Mouse (Mus musculus) heart, embryonic 16.5 days (tissue): ENCODE measurements around the gene Alkbh7. TPM values are rescaled to one million over a fixed set of nuclear protein-coding genes. Genes with fewer than 3 reads are reported as not detected.

Experiments
- ATAC-seq: fragments of 200-750 bp; cut with Nextera tagmentation; replicated peaks from 2 replicates; pipeline ENCODE4 v1.8.0; 2017; ENCODE audit warnings: moderate number of reproducible peaks; ENCODE audit not compliant: insufficient read depth, low FRiP score; ENCODE audit errors: extremely low read depth
- H3K27ac ChIP-seq: fragments of 300-500 bp; sonication (generic); 2 replicates; pipeline ENCODE4 v1.5.1; 2014; ENCODE audit warnings: mild to moderate bottlenecking, low read length, control low read depth, moderate library complexity
- H3K27me3 ChIP-seq: fragments of 300-500 bp; sonication (generic); 2 replicates; pipeline ENCODE4 v1.6.1; 2014; ENCODE audit warnings: low read length, mixed read lengths; ENCODE audit not compliant: control insufficient read depth, insufficient read depth
- H3K36me3 ChIP-seq: fragments of 300-500 bp; sonication (generic); 2 replicates; pipeline ENCODE4 v1.6.1; 2014; ENCODE audit not compliant: control insufficient read depth, insufficient read depth
- H3K4me1 ChIP-seq: fragments of 300-500 bp; sonication (generic); 2 replicates; pipeline ENCODE4 v1.6.1; 2014; ENCODE audit warnings: low read length, mixed read lengths; ENCODE audit not compliant: control insufficient read depth, insufficient read depth
- H3K4me2 ChIP-seq: fragments of 300-500 bp; sonication (generic); 2 replicates; pipeline ENCODE4 v1.6.1; 2014; ENCODE audit warnings: low read depth, mild to moderate bottlenecking, control low read depth, low read length
- H3K4me3 ChIP-seq: fragments of 300-500 bp; sonication (generic); 2 replicates; pipeline ENCODE4 v1.5.1; 2014; ENCODE audit warnings: mild to moderate bottlenecking, control low read depth, low read length
- H3K9ac ChIP-seq: fragments of 300-500 bp; sonication (generic); 2 replicates; pipeline ENCODE4 v1.6.1; 2014; ENCODE audit warnings: low read length, control low read depth
- H3K9me3 ChIP-seq: fragments of 300-500 bp; sonication (generic); replicated peaks from 2 replicates; pipeline ENCODE4 v1.6.1; 2016; ENCODE audit warnings: low read length; ENCODE audit not compliant: control insufficient read depth
- WGBS: fragments of 180-500 bp; shearing (Covaris S2); extraction: QIAGEN DNeasy Blood & Tissue Kit; methylation state at CpG from one replicate; pipeline ENCODE4 v1.1.7; 2014; 5-methylcytosine and 5-hydroxymethylcytosine counted together
- polyA plus RNA-seq: library from polyadenylated mRNA; unstranded; fragments of >200 nt; fragmentation: Nextera tagmentation; extraction: Ambion mirVana; gene quantifications from 2 replicates; pipeline ENCODE4 v1.2.1, GENCODE M21; 2015

The Alkbh7 gene
- polyA plus RNA-seq, 1 experiment from 2014 or later, result 59.6 TPM

DNA sequence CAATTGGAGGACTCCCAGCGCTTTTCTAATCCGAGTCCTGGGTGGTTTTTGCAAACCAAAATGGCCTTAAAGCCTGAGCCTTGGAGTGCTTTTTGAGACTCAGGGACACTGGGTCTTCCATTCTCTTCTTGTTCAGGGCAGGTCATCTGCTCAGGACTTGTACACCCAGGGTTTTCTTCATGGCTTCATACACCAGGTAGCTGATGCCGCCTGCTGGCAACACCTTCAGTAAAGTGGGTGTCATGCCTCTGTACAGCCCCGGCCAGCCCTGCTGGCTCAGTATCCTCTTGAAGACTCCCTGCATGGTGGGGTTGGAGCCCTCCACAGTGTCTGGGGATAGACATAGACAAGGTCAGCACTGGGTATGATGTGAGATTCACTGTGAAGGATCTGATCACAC is 35.7 kb downstream of the Alkbh7 start:
- WGBS, result 85% methylated on average over 4 of the region's 4 CpGs
- Histone ChIP-seq H3K9ac (no peak overlapping the region), H3K36me3 (peaks cover 2% of the 10 kb centered on the region), H3K4me1 (peaks cover 14% of the 10 kb centered on the region), H3K4me2 (no peak overlapping the region), H3K4me3 (no peak overlapping the region), H3K9me3 (no peaks in the 10 kb centered on the region), H3K27me3 (no peaks in the 10 kb centered on the region), H3K27ac (no peak overlapping the region)
- ATAC-seq, result no peak

DNA sequence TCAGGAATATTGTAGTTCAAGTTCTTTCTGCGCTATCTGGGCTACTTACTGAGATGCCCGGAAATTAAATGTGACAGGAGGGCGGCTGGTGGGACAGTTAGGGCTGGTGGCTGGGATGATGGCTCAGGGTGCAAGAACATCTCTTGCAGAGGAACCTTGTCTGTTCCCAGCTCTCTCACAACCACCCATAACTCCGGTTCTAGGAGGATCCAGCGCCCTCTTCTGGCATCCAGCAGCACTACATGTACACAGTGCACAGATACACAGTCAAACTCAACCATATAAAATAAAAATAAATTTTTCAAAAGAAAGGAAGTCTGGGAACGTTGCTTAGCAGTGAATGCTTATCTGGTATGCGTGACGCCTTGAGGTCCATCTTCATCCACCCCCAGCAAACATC is 41.8 kb downstream of the Alkbh7 start:
- no peak for ATAC-seq
- WGBS, result 29% methylated on average over 8 of the region's 8 CpGs
- Histone ChIP-seq H3K27me3 (peaks cover 12% of the 10 kb centered on the region), H3K9ac (no peak overlapping the region), H3K27ac (no peak overlapping the region), H3K36me3 (no peaks in the 10 kb centered on the region), H3K4me1 (peaks cover 3% of the 10 kb centered on the region; the same call in 1 of the 2 replicates), H3K4me3 (no peak overlapping the region), H3K4me2 (no peak overlapping the region), H3K9me3 (no peaks in the 10 kb centered on the region)

DNA sequence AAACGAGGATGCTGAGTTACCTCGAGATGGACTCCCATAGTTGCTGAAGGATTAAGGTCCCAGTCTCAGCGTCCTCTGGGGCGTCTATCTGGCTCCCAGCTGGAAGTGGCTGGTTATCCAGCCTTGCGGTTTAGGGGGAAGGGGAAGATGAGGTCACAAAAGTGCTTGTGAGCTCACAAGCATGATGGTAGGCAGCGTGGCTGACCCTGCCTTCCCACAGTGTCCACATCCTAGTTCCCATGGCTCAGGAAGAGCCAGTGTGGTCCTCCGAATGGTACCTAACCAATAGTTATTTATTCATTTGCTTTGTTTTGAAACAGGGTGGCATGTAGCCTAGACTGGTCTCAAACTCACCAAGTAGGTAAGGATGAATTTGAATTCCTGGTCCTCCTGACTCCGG is 44.4 kb downstream of the Alkbh7 start, which contains the start of gene Slc25a41:
Gene Slc25a41, minus strand, starts transcription at position 101 of the 400 bp plus-strand sequence.
- no peak within 1 kb of the TSS for H3K9ac ChIP-seq
- H3K27ac ChIP-seq, result no peak within 1 kb of the TSS
- no peak within 1 kb of the TSS for H3K4me2 ChIP-seq
- peaks cover 12% of the 10 kb centered on the region for H3K27me3 ChIP-seq
- no peak for ATAC-seq
- WGBS, result 63% methylated on average over 8 of the region's 8 CpGs
- H3K36me3 ChIP-seq, result no peaks in the 10 kb centered on the region; the same call in 1 of the 2 replicates
- no peak within 1 kb of the TSS for H3K4me3 ChIP-seq
- H3K9me3 ChIP-seq, result no peaks in the 10 kb centered on the region
- H3K4me1 ChIP-seq, result peaks cover 3% of the 10 kb centered on the region; the same call in 1 of the 2 replicates

DNA sequence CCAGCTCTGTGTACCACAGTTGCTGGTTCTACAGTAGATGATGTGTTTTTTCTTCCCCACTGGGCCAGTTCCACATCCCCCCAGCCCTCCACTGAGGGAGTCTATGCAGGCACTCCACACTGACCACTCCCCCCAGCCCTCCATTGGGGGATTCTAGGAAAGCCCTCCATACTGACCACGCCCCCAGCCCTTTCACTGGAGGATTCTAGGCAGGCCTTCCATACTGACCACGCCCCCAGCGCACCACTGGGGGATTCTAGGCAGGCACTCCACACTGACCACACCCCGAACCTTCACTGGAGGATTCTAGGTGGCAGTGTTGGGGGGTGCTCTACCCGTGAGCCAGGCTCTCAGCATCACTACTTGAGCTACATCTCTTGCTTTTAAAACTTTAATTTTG is 50.3 kb downstream of the Alkbh7 start:
- Histone ChIP-seq H3K9ac (no peak overlapping the region), H3K4me1 (peaks cover 3% of the 10 kb centered on the region; the same call in 1 of the 2 replicates), H3K4me3 (no peak overlapping the region), H3K27ac (no peak overlapping the region), H3K9me3 (no peaks in the 10 kb centered on the region), H3K36me3 (peaks cover 12% of the 10 kb centered on the region), H3K27me3 (no peaks in the 10 kb centered on the region), H3K4me2 (no peak overlapping the region)
- 36% methylated on average over 5 of the region's 5 CpGs for WGBS
- ATAC-seq, result no peak

DNA sequence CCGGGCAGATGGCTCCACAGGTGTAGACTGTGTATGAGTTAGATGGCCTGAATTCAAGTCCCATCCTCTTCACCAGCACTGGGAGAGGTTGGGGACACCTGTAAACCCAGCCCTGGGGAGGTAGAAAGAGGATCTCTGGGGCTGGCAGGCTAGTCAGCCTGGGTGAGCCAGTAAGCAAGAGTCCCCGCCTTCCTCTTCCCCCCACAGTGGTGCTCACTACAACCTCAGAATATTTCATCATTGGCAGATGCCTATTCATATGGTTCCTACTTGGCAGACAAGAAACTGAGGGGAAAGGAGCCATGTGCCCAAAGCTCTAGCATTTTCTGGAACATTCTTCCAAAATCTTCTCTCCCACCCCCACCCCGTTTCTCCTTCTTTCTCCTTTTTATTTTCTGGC is 51.7 kb downstream of the Alkbh7 start:
- Histone ChIP-seq H3K27ac (no peak overlapping the region), H3K4me3 (no peak overlapping the region), H3K9me3 (no peaks in the 10 kb centered on the region), H3K9ac (no peak overlapping the region), H3K4me2 (no peak overlapping the region), H3K36me3 (peaks cover 22% of the 10 kb centered on the region), H3K4me1 (no peaks in the 10 kb centered on the region), H3K27me3 (no peaks in the 10 kb centered on the region)
- WGBS, result 89% methylated on average over 3 of the region's 3 CpGs
- no peak for ATAC-seq

Other genes starting within 250 kb of the Alkbh7 start
- gene Nrtn, start 239.8 kb upstream of the Alkbh7 start, polyA plus RNA-seq, result 21.2 and 23.9 TPM in 2 replicates
- 31.7 and 34.9 TPM in 2 replicates for gene Dus3l, start 232.6 kb upstream of the Alkbh7 start, polyA plus RNA-seq
- gene Prr22, start 227.1 kb upstream of the Alkbh7 start, polyA plus RNA-seq, result 0.59 and 1.2 TPM in 2 replicates
- gene Rfx2, start 166.3 kb upstream of the Alkbh7 start, polyA plus RNA-seq, result 6.2 and 6.8 TPM in 2 replicates
- gene Acsbg2, start 122.9 kb upstream of the Alkbh7 start, polyA plus RNA-seq, result not detected in 2 replicates
- 0.30 and 0.61 TPM in 2 replicates for gene 1700061G19Rik, start 121.9 kb upstream of the Alkbh7 start, polyA plus RNA-seq
- 26.4 and 31.1 TPM in 2 replicates for gene Mllt1, start 61.9 kb upstream of the Alkbh7 start, polyA plus RNA-seq
- 0.05 TPM in 1 of 2 replicates, not detected in the other for gene Acer1, start 15.2 kb upstream of the Alkbh7 start, polyA plus RNA-seq
- gene Clpp, start 7.0 kb upstream of the Alkbh7 start, polyA plus RNA-seq, result 117 and 129 TPM in 2 replicates
- 0.34 TPM in 1 of 2 replicates, not detected in the other for gene Pspn, start 2.7 kb downstream of the Alkbh7 start, polyA plus RNA-seq
- gene Gtf2f1, start 13.9 kb downstream of the Alkbh7 start, polyA plus RNA-seq, result 44.1 and 45.6 TPM in 2 replicates
- gene Gm17949, start 14.1 kb downstream of the Alkbh7 start, polyA plus RNA-seq, result 0.32 and 0.41 TPM in 2 replicates
- gene Khsrp, start 34.2 kb downstream of the Alkbh7 start, polyA plus RNA-seq, result 16.5 and 22.8 TPM in 2 replicates
- gene Slc25a41, start 44.3 kb downstream of the Alkbh7 start, polyA plus RNA-seq, result not detected in 2 replicates
- gene Crb3, start 61.8 kb downstream of the Alkbh7 start, polyA plus RNA-seq, result 1.1 and 4.8 TPM in 2 replicates
- 14.7 and 17.0 TPM in 2 replicates for gene Slc25a23, start 62.5 kb downstream of the Alkbh7 start, polyA plus RNA-seq
- gene Dennd1c, start 81.2 kb downstream of the Alkbh7 start, polyA plus RNA-seq, result 2.2 and 4.1 TPM in 2 replicates
- 5.7 and 6.9 TPM in 2 replicates for gene Tubb4a, start 90.4 kb downstream of the Alkbh7 start, polyA plus RNA-seq
- 3.3 and 3.4 TPM in 2 replicates for gene Tnfsf9, start 108.0 kb downstream of the Alkbh7 start, polyA plus RNA-seq
- gene Cd70, start 152.4 kb downstream of the Alkbh7 start, polyA plus RNA-seq, result 0.17 and 0.75 TPM in 2 replicates
- gene Tnfsf14, start 196.8 kb downstream of the Alkbh7 start, polyA plus RNA-seq, result 0.29 and 0.58 TPM in 2 replicates
- 3.5 and 6.3 TPM in 2 replicates for gene C3, start 230.8 kb downstream of the Alkbh7 start, polyA plus RNA-seq